Comparison of ENCODE assay signal across 28 mouse cellular contexts in the genomic region with DNA sequence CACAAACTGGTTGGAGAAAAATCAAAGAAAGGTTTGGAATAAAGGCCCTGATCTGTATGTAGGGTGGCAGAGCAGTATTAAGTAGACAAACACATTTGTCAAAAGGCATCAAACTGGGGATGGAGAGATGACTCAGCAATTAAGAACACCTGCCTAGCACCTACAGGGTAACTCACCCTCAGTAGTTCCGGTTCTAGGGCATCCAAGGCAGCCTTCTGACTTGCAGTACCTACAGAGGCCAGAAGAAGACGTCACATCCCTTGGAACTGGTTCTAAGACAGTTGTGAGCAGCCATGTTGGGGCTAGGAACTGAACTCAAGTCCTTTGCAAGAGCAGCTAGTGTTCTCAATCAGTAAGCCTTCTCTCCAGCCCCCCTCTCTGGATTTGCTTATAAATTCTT. TPM values are rescaled to one million over a fixed set of nuclear protein-coding genes. Genes with fewer than 3 reads are reported as not detected.
"Had no signal": no experiment of that assay in that cellular context is flagged by ENCODE, and none has a peak within 500 bp of the region (broad histone marks: within the 10 kb centered on the region; RNA-seq: fewer than 3 reads in every experiment).

No protein-coding gene starts in this region.

- H3K4me3 ChIP-seq: limb, embryonic 12.5 days; limb, embryonic 15.5 days; liver, embryonic 15.5 days; lung, embryonic 15.5 days; midbrain, embryonic 10.5 days; midbrain, embryonic 15.5 days; neural tube, embryonic 12.5 days; neural tube, embryonic 15.5 days; stomach, embryonic 15.5 days had no signal

- H3K9me3 ChIP-seq: limb, embryonic 15.5 days; liver, embryonic 15.5 days; lung, embryonic 15.5 days; midbrain, embryonic 15.5 days; neural tube, embryonic 15.5 days; stomach, embryonic 15.5 days had no signal

- DNase-seq: kidney, adult 18-20 months; kidney, adult 9 months; left cerebral cortex, postnatal 4 days; lung, adult 18-20 months; lung, postnatal 10 days; lung, postnatal 36 days; right cerebral cortex, adult 18-20 months; right cerebral cortex, postnatal 14 days; spleen, adult 18-20 months; thymus, adult 18-20 months; thymus, postnatal 25 days had no signal

- H3K27me3 ChIP-seq: limb, embryonic 12.5 days; limb, embryonic 15.5 days; liver, embryonic 15.5 days; lung, embryonic 15.5 days; midbrain, embryonic 15.5 days; neural tube, embryonic 12.5 days; neural tube, embryonic 15.5 days; stomach, embryonic 15.5 days had no signal

- H3K9ac ChIP-seq: limb, embryonic 12.5 days; limb, embryonic 15.5 days; liver, embryonic 15.5 days; lung, embryonic 15.5 days; midbrain, embryonic 15.5 days; neural tube, embryonic 12.5 days; neural tube, embryonic 15.5 days; stomach, embryonic 15.5 days had no signal

- H3K4me1 ChIP-seq: limb, embryonic 12.5 days; limb, embryonic 15.5 days; liver, embryonic 15.5 days; lung, embryonic 15.5 days; midbrain, embryonic 15.5 days; neural tube, embryonic 12.5 days; neural tube, embryonic 15.5 days; stomach, embryonic 15.5 days had no signal

- H3K36me3 ChIP-seq: limb, embryonic 12.5 days; limb, embryonic 15.5 days; liver, embryonic 15.5 days; lung, embryonic 15.5 days; midbrain, embryonic 10.5 days; midbrain, embryonic 15.5 days; neural tube, embryonic 12.5 days; neural tube, embryonic 15.5 days; stomach, embryonic 15.5 days had no signal

- ATAC-seq: midbrain, embryonic 15.5 days had no signal

- H3K4me2 ChIP-seq: limb, embryonic 12.5 days; limb, embryonic 15.5 days; liver, embryonic 11.5 days; liver, embryonic 15.5 days; lung, embryonic 15.5 days; midbrain, embryonic 15.5 days; neural tube, embryonic 12.5 days; neural tube, embryonic 15.5 days; stomach, embryonic 15.5 days had no signal

- H3K27ac ChIP-seq: kidney, postnatal 0 days; limb, embryonic 12.5 days; limb, embryonic 15.5 days; liver, embryonic 15.5 days; lung, embryonic 15.5 days; midbrain, embryonic 10.5 days; midbrain, embryonic 15.5 days; neural tube, embryonic 12.5 days; neural tube, embryonic 15.5 days; stomach, embryonic 15.5 days had no signal

RNA-seq across cellular contexts. Expression of a gene that starts 31.4 kb away (rescaled TPM):
- total RNA-seq: layer of hippocampus, adult 8-10 months; layer of hippocampus, postnatal 10 days; left cerebral cortex, adult 8-10 months; left cerebral cortex, postnatal 14 days; left cerebral cortex, postnatal 4 days had no signal
- polyA plus RNA-seq: kidney, postnatal 0 days; large intestine, adult 2 months; limb, embryonic 12.5 days; limb, embryonic 15.5 days; liver, embryonic 11.5 days; liver, embryonic 15.5 days; lung, embryonic 15.5 days; midbrain, embryonic 10.5 days; midbrain, embryonic 15.5 days; neural tube, embryonic 12.5 days; neural tube, embryonic 15.5 days; stomach, embryonic 15.5 days had no signal

RNA-seq across cellular contexts. Expression of a gene that starts 50.0 kb away (rescaled TPM):
- total RNA-seq: layer of hippocampus, adult 8-10 months; layer of hippocampus, postnatal 10 days; left cerebral cortex, adult 8-10 months; left cerebral cortex, postnatal 14 days; left cerebral cortex, postnatal 4 days had no signal
- polyA plus RNA-seq: kidney, postnatal 0 days; large intestine, adult 2 months; limb, embryonic 12.5 days; limb, embryonic 15.5 days; liver, embryonic 11.5 days; liver, embryonic 15.5 days; lung, embryonic 15.5 days; midbrain, embryonic 10.5 days; midbrain, embryonic 15.5 days; neural tube, embryonic 12.5 days; neural tube, embryonic 15.5 days; stomach, embryonic 15.5 days; testis, adult 2 months had no signal
